Mouse (Mus musculus) CD4-positive, CD25-positive, alpha-beta regulatory T cell, adult 2 months (primary cell): ENCODE measurements around the gene Ccdc33.

ENCODE experiments used
- DNase-seq: peaks from one replicate; pipeline ENCODE4 v3.0.0-alpha.2; 2012; ENCODE audit warnings: low read depth, low spot score

Ccdc33 gene

DNA sequence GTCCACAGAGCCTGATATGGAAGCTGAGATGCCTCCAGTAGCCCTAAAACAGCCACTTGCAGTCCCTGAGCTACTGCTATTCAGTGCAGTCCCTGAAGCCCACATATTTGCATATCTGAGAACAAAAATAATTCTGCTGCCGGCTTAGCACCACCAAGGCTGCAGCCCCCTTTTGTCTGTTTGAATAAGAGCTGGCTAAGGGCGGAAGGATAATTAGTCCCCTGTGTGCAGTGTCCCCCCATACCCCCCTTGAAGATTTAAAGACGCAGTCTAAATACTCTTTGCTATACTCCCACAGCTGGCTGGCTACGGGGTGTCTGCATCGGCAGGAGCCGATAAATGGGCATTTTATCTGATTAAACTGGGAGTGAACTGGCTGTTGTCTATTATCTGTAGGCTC is 70.0 kb downstream of the Ccdc33 start:
- DNase-seq, result no peak

DNA sequence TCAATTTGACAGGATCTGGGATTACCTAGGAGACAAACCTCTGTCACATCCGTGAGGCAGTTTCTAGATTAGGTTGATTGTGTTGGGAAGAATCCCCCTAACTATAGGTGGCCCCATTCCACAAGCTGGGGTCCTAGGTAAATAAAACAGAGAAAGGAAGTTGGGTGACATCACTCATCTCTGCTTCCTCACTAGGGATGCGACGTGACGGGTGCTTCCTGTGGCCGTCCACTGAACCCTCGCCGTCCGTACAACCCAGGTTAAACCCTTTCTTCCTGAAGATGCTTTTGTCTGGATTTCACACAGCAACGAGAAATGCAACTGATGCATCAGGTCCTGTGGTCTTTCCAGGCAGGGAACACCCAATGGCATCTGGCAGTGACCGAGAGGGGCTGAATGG is 71.6 kb downstream of the Ccdc33 start:
- DNase-seq, result no peak

DNA sequence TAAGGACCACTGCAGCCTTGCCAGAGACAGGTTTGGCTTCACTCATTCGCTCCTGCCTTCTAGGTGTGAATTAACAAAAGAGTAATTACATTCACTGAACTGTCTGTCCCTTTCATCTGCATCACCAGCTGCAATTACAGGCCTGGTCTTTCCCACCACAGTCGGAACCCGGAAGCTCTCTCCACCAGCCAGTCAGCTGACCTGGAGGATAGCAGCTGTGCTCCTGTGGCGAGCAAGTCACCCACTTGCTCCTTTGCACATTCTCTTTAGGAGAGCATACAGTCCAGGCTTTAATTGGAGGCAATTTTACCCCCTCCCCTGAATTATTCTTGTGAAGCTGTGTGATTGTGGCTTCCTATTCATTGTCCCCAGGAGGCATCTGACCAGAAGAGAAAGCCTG is 73.0 kb downstream of the Ccdc33 start:
- DNase-seq, result no peak

DNA sequence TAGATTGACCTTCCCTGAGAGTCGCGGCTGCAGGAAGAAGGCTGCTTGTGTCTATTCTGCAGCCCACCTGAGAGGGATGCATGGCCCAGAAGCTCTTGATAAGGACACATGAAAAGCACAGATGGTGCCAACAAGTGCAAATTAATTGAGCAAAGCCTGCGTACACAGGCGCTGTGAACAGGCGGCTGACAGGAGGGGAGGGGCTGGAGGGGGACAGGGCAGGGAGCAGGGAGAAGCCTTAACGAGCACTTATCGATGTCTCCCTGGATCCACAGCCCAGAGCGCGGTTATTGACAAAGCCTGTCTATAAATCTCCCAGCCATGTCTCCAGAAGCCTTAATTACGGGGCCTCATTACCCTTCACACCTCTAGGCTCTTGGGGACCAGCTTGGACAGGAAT is 73.8 kb downstream of the Ccdc33 start:
- DNase-seq, result no peak

DNA sequence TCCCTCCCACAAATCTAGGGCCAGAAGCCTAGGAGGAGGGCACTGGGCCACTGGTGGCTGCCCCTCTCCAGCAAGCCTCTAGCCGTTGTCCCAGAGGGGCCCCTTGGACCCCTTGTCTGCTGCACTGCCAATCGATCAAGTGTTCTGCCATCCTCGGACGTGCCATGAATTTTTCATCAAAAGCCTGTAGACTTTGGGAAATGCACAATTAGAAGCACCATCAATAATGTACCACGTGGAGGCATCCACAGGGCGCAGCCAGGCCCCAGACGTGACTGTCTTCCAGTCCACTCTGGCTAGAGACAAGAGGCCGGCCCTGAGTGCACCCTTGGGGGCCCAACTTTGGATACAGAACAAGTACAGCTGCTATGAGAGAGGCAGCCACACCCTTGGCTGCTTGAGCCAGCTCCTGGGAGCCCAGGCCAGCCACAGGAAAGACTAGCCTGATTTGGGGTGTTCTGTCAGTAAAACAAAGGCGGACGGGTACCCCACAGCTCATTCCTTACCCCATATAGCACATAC is 75.1 kb downstream of the Ccdc33 start:
- no peak for DNase-seq

GRCm38 (mm10) chr9:58042391-58042790 is 76.2 kb downstream of the Ccdc33 start:
- no peak for DNase-seq

GRCm38 (mm10) chr9:58040977-58041376 is 77.6 kb downstream of the Ccdc33 start:
- no peak for DNase-seq

DNA sequence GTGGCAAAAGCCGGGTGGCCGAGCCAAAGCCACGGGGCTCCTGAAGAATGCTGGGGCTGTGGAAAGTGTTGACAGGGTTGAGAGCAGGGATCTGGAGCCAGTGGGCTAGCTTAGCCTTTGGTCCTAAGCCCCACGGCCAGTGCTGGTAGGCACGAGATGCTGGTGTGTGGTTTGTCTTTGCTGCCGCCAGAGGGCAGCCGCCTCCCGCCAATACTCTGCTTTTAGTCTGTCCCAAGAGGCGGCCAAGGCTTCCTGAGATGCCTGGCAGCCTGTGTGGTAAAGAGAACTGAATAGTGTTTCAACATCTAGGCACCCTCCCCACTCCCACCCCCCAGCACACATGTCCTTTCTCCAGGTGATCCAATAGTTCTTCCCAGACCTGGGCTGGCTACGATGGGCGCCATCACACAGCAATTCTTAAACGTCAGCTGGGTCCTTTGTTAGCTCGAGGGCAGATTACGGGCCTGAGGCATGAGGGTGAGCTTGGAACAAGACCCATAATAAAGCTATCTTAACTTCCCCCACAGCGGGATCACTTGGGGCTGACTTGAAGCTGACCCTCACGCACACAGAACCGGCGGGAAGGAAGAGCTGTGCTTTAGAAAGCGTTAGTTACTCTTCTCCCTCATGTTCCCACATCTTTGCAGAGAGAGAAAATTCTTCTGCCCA is 80.0 kb downstream of the Ccdc33 start:
- DNase-seq, result peak; percentile 81

- DNase-seq, result no peak
These were observed 81.7 kb downstream of the Ccdc33 start for GRCm38 (mm10) chr9:58036961-58037360.

GRCm38 (mm10) chr9:58035951-58036698 is 82.5 kb downstream of the Ccdc33 start:
- DNase-seq, result no peak

- DNase-seq, result no peak
These were observed 83.1 kb downstream of the Ccdc33 start for GRCm38 (mm10) chr9:58035519-58035918.

- no peak for DNase-seq
These were observed 86.7 kb downstream of the Ccdc33 start for GRCm38 (mm10) chr9:58031895-58032294.

DNA sequence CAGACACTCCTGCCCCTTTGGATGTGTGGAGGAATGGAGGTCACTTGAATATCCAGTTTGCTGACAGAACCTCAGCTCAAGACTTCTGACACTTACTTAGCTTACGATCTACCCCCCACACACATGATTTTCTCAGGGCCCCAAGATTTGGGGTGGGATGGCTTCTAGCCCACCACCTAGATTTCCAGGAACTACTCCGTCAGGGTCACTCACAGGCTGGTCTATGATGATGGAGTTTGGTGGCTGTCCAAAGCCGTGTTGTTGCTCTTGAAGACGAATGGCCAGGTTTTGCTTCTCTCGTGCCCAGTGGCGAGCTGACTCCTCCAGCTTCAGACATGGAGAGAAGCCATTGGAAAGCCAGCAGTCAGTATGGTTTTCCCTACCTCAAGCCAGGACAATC is 89.0 kb downstream of the Ccdc33 start:
- DNase-seq, result no peak

DNA sequence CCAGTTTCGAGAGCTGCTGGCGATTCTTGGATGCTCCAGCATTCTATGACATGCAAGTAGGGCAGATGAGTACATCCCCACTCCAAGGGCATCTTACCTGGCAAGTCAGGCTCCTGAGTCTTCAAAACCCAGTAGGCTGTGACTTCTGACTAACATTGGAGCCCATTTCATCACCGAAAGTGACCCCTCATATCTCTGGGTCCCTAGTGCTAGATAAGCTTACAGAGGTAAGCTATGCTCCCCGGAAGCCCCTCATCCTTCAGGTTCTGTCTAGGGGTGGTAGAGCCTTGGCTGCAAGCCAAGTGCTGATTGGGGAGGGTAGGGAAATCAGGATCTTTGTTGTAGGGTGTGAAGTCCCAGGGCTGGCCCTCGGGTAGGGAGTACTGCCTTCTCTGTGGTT is 89.8 kb downstream of the Ccdc33 start:
- DNase-seq, result no peak

- no peak for DNase-seq
These were observed 91.0 kb downstream of the Ccdc33 start for GRCm38 (mm10) chr9:58027426-58028180.

DNA sequence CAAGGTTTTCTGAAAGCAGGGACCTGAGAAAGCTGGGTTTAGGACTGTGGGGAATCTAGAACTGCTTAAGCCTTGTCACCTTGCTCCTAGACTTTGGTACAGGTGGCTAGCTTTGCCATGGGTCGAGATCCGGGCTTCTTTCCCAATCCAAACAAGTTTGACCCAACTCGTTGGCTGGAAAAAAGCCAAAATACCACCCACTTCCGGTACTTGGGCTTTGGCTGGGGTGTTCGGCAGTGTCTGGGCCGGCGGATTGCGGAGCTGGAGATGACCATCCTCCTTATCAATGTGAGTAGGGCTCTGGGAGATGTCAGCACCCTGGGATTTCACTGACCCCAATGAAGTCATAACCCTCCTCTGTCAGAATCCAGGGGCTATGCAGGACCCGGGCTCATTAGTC is 92.6 kb downstream of the Ccdc33 start:
- DNase-seq, result no peak

DNA sequence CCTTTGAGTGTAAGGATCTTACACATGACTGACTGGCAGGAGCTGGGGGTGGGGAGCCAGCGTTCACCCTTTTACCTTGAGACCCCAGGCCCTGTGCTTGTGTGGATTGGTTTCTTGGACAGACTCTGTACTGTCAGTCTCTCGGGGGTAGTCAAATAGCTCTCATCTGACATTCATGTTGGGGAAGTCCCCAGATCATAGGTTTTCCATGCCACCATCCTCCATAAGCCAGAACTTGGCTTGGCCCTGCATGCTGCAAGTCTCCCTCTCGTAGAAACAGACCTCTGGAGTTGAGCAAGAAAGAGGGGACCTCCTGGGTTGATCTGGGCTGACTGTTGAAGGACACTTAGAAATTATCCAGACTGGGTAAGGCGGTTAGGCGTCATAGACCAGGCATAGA is 100.2 kb downstream of the Ccdc33 start:
- DNase-seq, result no peak

DNA sequence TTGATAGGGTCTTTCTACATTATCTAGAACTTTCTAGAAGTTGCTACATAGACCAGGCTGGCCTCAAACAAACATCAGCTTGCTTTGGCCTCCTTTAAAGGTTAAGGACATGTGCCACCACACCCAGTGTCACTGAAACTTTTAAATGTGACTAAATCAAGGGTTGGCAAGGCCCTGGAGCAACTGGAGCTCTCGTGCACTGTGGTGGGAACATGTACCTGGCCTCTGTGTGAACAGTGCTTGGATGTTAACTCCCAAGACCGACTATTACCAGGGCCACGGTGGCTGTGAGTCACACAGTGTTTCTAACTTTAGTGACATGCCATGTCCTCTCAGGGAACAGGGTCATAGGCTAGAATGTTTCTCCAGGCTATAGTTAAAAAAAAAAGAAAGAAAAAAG is 101.7 kb downstream of the Ccdc33 start:
- no peak for DNase-seq

GRCm38 (mm10) chr9:58015856-58016255 is 102.8 kb downstream of the Ccdc33 start:
- no peak for DNase-seq

DNA sequence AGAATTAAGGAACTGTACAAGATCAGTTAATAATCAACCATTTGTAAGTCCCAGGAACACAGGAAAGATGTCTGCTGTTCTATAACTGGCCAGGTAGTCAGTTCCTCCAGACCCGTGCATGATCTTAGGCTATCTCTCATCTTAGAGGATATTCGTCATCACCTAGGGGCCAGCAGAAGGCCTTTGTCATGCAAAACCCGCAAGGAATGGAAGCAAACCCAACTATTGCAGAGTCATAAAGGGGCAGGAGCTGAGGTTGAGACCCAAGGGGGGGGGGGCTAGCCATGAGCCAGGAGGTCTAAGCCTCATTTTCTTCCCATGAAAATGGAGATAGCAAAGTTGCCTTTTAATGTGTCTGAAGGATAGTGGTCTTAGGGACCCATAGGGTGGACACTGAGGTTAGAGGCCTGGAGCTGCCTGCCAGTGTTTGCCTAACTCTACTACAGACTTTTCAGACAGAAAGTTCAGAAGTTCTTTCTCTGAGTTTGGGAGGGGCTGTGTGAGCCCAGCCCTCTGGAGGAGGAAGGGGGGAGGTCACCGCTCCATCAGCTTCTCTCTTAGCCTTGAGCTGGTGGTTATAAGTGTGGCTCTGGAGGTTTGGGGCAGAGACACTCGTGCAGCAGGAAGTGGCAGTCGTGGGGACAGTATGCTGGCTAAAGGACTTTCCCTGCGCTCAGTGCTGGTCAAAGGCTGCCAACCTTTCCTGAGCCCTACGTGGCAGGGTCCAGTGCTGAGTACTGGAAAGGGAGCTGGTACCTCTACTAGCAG is 104.0 kb downstream of the Ccdc33 start:
- DNase-seq, result no peak

GRCm38 (mm10) chr9:58012935-58013334 is 105.7 kb downstream of the Ccdc33 start:
- no peak for DNase-seq

GRCm38 (mm10) chr9:58012486-58012885 is 106.1 kb downstream of the Ccdc33 start:
- DNase-seq, result no peak
